Mouse (Mus musculus) stomach, embryonic 16.5 days (tissue): ENCODE measurements at regions not wholly inside any gene's neighbourhood (a gene's known extent, or its start where the extent isn't known, plus 50 kb on each side); places are given as distances from the start of the nearest gene placed in this dataset.

Experiments
- ATAC-seq: fragments of 200-750 bp; cut with Nextera tagmentation; 2 replicates; pipeline ENCODE4 v1.8.0; 2017; ENCODE audit warnings: moderate number of reproducible peaks, moderate TSS enrichment; ENCODE audit not compliant: insufficient read depth, low FRiP score
- H3K27ac ChIP-seq: fragments of 300-500 bp; sonication (generic); 2 replicates; pipeline ENCODE4 v1.5.1; 2014; ENCODE audit warnings: low read length
- H3K27me3 ChIP-seq: fragments of 300-500 bp; sonication (generic); 2 replicates; pipeline ENCODE4 v1.6.1; 2014; ENCODE audit warnings: low read length, control low read depth, mixed read lengths; ENCODE audit not compliant: control insufficient read depth, insufficient read depth
- H3K36me3 ChIP-seq: fragments of 300-500 bp; sonication (generic); 2 replicates; pipeline ENCODE4 v1.6.1; 2014; ENCODE audit warnings: low read length; ENCODE audit not compliant: control insufficient read depth, insufficient read depth
- H3K4me1 ChIP-seq: fragments of 300-500 bp; sonication (generic); 2 replicates; pipeline ENCODE4 v1.6.1; 2014; ENCODE audit warnings: low read length, control low read depth, mixed read lengths; ENCODE audit not compliant: control insufficient read depth, insufficient read depth
- H3K4me2 ChIP-seq: fragments of 300-500 bp; sonication (generic); 2 replicates; pipeline ENCODE4 v1.6.1; 2014; ENCODE audit warnings: low read depth, low read length, mixed read lengths
- H3K4me3 ChIP-seq: fragments of 300-500 bp; sonication (generic); replicated peaks from 2 replicates; pipeline ENCODE4 v1.5.1; 2014; ENCODE audit warnings: mild to moderate bottlenecking, low read length
- H3K9ac ChIP-seq: fragments of 300-500 bp; sonication (generic); 2 replicates; pipeline ENCODE4 v1.6.1; 2014; ENCODE audit warnings: low read length
- H3K9me3 ChIP-seq: fragments of 300-500 bp; sonication (generic); replicated peaks from 2 replicates; pipeline ENCODE4 v1.6.1; 2016; ENCODE audit warnings: low read length, control low read depth; ENCODE audit not compliant: control insufficient read depth
- WGBS: fragments of 180-500 bp; shearing (Covaris S2); extraction: QIAGEN DNeasy Blood & Tissue Kit; methylation state at CpG from one replicate; pipeline ENCODE4 v1.1.7; 2014; 5-methylcytosine and 5-hydroxymethylcytosine counted together

DNA sequence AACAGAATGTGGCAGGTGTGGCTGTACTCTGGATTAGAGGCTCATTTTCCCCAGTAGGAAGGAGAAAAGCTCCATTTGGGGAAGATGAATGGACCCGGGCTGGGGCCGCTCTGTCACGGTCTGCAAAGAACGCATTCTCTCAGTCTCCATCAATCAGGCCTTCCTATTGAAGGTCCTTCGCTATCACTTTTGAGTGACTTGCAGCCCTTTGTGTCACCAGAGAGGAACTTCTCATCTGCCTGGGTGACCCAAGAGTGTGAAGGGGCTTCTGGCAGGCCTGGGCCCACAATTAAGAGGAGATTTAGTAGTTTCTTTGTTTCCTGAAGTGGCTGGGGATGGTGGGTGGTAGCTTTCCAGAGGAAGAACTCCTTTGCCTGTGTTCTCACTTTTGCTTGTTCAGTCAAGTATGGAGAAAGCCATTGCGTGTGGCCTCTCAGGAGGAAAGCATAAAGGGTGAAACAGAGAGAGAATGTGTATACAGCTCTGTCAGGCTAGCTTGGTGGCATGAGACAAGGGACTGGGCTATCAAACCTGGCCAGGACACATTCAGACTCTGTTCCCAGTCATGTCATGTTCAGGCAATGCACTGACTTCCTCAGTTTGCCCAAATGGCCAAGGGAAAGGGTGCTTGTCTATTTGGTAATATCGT, 1374.2 kb downstream of the Gsdmc2 start:
- Histone ChIP-seq H3K9ac (no peak overlapping the region), H3K27ac (no peak overlapping the region), H3K27me3 (no peaks in the 10 kb centered on the region), H3K4me1 (no peaks in the 10 kb centered on the region), H3K36me3 (no peaks in the 10 kb centered on the region), H3K4me3 (no peak overlapping the region), H3K9me3 (no peaks in the 10 kb centered on the region), H3K4me2 (no peak overlapping the region)
- ATAC-seq = no peak
- 63% methylated on average over 7 of the region's 7 CpGs for WGBS

DNA sequence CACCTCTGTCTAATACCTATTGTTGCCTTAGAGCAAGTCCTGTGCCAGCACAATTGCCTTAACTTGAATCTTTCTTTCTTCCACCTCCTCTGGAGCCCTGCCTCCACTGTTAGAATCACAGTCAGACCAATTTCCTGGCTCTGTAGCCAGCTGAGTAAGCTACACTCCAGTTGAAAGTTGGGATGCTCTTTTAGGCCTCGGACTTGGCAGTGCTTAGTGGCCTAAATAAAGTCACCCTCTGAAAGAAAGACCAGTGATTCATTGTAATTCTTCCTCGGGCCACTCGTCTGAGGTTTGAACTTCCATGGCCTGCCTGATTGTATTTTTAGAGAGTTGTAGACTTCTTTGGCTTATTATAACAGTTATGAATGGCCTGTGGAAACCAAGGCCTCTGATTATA, 1376.9 kb downstream of the Gsdmc2 start:
- no peaks in the 10 kb centered on the region for H3K36me3 ChIP-seq
- ATAC-seq = no peak

GRCm38 (mm10) chr15:62466856-62467255, 1378.1 kb downstream of the Gsdmc2 start:
- Histone ChIP-seq H3K4me2 (no peak overlapping the region), H3K4me1 (no peaks in the 10 kb centered on the region), H3K9me3 (no peaks in the 10 kb centered on the region), H3K4me3 (no peak overlapping the region), H3K27ac (no peak overlapping the region), H3K9ac (no peak overlapping the region), H3K27me3 (no peaks in the 10 kb centered on the region), H3K36me3 (no peaks in the 10 kb centered on the region)
- no peak for ATAC-seq

More for the DNA sequence above, 1376.9 kb downstream of the Gsdmc2 start:
- H3K9me3 ChIP-seq = no peaks in the 10 kb centered on the region
- no peak overlapping the region for H3K27ac ChIP-seq
- WGBS = 68% methylated on average over 3 of the region's 3 CpGs
- no peak overlapping the region for H3K4me2 ChIP-seq
- no peaks in the 10 kb centered on the region for H3K27me3 ChIP-seq
- H3K9ac ChIP-seq = no peak overlapping the region
- no peaks in the 10 kb centered on the region for H3K4me1 ChIP-seq
- no peak overlapping the region for H3K4me3 ChIP-seq

DNA sequence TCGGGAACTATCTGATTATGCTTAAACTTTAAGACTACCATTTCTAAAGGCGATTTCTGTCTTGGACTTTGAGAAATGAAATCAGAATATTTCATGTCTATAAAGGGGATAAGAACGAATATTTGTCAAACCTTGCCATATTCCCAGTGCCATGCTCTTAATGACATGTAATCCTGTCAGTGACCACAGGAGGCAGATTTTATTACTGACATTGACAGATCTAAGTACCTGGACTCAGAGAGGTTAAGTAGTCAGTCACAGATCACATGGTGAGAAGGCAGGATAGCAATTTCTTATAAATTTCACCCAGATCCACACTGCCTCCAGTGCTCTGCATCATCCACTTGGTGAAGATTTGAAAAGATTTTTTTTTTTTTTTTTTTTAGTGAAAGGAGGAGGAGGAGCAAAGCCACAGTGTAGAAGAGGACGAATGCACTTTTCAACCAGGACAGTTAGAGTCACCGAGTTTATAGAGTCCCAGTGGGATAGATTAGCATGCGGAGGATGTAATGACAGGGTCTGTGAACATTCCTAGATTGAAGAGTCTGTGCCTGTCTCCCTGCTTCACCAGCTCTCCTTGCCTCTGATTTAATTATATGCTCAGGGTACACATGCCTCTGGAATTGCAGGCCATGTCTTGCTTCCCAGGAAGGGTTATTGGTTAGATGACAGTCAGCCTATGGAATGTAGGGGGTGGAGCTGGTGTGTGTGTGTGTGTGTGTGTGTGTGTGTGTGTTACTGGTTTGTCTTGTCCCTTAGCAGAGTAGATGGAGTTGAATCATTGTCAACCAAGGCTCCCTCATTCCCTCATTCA, 1379.7 kb downstream of the Gsdmc2 start:
- H3K27me3 ChIP-seq = no peaks in the 10 kb centered on the region
- H3K4me3 ChIP-seq = no peak overlapping the region
- ATAC-seq = no peak
- no peaks in the 10 kb centered on the region for H3K9me3 ChIP-seq
- H3K4me2 ChIP-seq = no peak overlapping the region
- no peaks in the 10 kb centered on the region for H3K36me3 ChIP-seq
- 79% methylated on average over 6 of the region's 6 CpGs for WGBS
- H3K9ac ChIP-seq = no peak overlapping the region
- no peak overlapping the region for H3K27ac ChIP-seq
- no peaks in the 10 kb centered on the region for H3K4me1 ChIP-seq

GRCm38 (mm10) chr15:62462698-62463097, 1382.3 kb downstream of the Gsdmc2 start:
- H3K4me2 ChIP-seq = no peak overlapping the region
- H3K4me1 ChIP-seq = no peaks in the 10 kb centered on the region
- H3K9me3 ChIP-seq = no peaks in the 10 kb centered on the region
- peak; percentile 47; the same call in 1 of the 2 replicates for ATAC-seq
- H3K4me3 ChIP-seq = no peak overlapping the region
- WGBS = 26% methylated on average over 3 of the region's 3 CpGs
- H3K36me3 ChIP-seq = no peaks in the 10 kb centered on the region
- no peak overlapping the region for H3K9ac ChIP-seq
- H3K27ac ChIP-seq = no peak overlapping the region
- no peaks in the 10 kb centered on the region for H3K27me3 ChIP-seq

- ATAC-seq = no peak
- H3K36me3 ChIP-seq = no peaks in the 10 kb centered on the region
- 86% methylated on average over 7 of the region's 7 CpGs for WGBS
- no peak overlapping the region for H3K9ac ChIP-seq
- no peak overlapping the region for H3K27ac ChIP-seq
- no peaks in the 10 kb centered on the region for H3K4me1 ChIP-seq
- H3K27me3 ChIP-seq = no peaks in the 10 kb centered on the region
- no peak overlapping the region for H3K4me2 ChIP-seq
- no peak overlapping the region for H3K4me3 ChIP-seq
- no peaks in the 10 kb centered on the region for H3K9me3 ChIP-seq
Observed at GRCm38 (mm10) chr15:62461398-62462051, 1383.5 kb downstream of the Gsdmc2 start.

DNA sequence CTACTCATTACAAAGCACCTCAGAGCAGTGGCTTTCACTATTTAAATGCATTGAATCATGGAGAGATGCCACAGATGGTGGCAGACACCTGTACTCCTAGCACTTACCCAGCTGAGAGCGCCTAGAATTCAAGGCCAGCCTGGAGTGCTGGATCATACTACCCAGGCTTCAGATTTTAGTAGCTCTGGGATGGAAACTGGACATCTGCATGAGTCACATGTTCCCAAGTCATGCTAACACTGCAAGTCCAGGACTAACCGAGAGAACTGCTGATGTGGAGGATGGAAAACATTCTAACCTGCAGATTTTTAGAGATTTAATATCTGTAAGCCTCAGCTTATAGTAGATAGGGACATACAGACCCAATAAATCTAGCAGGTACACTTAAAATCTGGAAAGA, 1384.3 kb downstream of the Gsdmc2 start:
- H3K4me2 ChIP-seq = no peak overlapping the region
- H3K27me3 ChIP-seq = no peaks in the 10 kb centered on the region
- no peak overlapping the region for H3K27ac ChIP-seq
- no peak for ATAC-seq
- no peak overlapping the region for H3K4me3 ChIP-seq
- 82% methylated on average over 2 of the region's 2 CpGs for WGBS
- no peak overlapping the region for H3K9ac ChIP-seq
- no peaks in the 10 kb centered on the region for H3K9me3 ChIP-seq
- H3K4me1 ChIP-seq = no peaks in the 10 kb centered on the region
- H3K36me3 ChIP-seq = no peaks in the 10 kb centered on the region

GRCm38 (mm10) chr15:62460026-62460607, 1384.9 kb downstream of the Gsdmc2 start:
- no peak overlapping the region for H3K4me3 ChIP-seq
- no peaks in the 10 kb centered on the region for H3K27me3 ChIP-seq
- H3K36me3 ChIP-seq = no peaks in the 10 kb centered on the region
- no peak overlapping the region for H3K4me2 ChIP-seq
- no peaks in the 10 kb centered on the region for H3K9me3 ChIP-seq
- no peak overlapping the region for H3K27ac ChIP-seq
- ATAC-seq = no peak
- no peaks in the 10 kb centered on the region; the same call in 1 of the 2 replicates for H3K4me1 ChIP-seq
- WGBS = 63% methylated on average over 6 of the region's 6 CpGs
- H3K9ac ChIP-seq = no peak overlapping the region

DNA sequence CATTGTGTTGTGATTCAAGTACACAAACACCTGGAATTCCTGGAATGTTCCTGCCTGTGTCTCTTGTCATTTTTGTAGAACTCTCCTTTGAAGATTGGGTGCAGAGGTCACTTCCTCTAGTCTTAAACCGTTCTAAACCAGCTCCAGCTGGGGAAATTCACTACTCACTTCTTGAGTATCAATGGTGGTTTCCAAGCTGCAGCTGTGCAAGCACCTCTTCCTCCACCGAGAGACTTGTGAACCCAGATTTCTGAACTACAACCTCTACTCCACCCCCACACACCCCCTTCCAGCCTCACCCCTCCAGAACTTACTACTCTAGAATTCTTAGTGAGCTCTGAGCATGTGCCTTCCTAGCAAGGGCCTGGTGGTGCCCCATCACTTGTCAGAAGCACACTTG, 1387.0 kb downstream of the Gsdmc2 start:
- Histone ChIP-seq H3K36me3 (no peaks in the 10 kb centered on the region), H3K4me1 (no peaks in the 10 kb centered on the region; the same call in 1 of the 2 replicates), H3K4me3 (no peak overlapping the region), H3K9ac (no peak overlapping the region), H3K4me2 (no peak overlapping the region), H3K27ac (no peak overlapping the region), H3K27me3 (no peaks in the 10 kb centered on the region), H3K9me3 (no peaks in the 10 kb centered on the region)
- no peak for ATAC-seq
- WGBS = 20% methylated on average over 2 of the region's 2 CpGs
